Mouse (Mus musculus) small intestine, adult 2 months (tissue): ENCODE data around the gene Pias4.

ENCODE experiments used
- CTCF ChIP-seq: fragments of 200-500 bp; IDR thresholded peaks from 2 replicates; pipeline ENCODE4 v1.5.1; 2012; ENCODE audit warnings: low read depth, mild to moderate bottlenecking, control low read depth, inconsistent platforms, low read length, moderate library complexity, mixed read lengths; ENCODE audit not compliant: insufficient replicate concordance, insufficient read length; ENCODE audit errors: extremely low read depth
- POLR2A ChIP-seq: fragments of 200-500 bp; IDR thresholded peaks from 2 replicates; pipeline ENCODE4 v1.6.1; 2012; ENCODE audit warnings: low read depth, mild to moderate bottlenecking, control low read depth, inconsistent platforms, low read length, moderate library complexity

DNA sequence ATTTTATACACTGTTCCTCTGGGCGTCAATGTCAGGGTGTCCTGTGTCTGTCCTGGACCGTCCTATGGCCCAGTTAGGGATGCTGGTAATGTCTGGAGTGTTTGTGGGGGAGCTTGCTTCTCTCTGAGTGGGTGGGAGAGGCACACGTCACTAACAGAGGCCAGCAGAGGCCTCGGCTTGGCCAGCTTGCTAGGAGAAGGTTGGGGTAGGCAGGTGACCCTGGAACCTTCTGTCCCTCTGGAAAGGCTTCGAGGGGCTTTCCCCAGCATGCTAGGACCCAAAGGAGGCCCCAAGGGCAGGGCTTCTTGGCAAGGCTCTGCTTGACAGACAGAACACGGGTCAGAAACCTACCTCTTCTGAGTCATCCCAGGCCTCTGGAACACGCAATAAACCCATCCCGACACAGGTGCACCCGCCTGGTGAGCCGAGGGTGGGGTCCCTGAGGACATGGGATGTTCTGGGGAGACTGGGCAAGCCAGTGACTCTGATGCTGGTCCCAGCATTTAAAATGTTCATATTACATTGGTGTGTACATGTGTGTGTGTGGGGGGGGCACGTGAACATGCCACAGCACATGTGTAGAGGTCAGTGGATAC lies 28.8 kb upstream of the Pias4 start:
- TF ChIP-seq CTCF (no peak), POLR2A (no peak)
